Mouse (Mus musculus) limb, embryonic 14.5 days (tissue): ENCODE data around the gene Stam. TPM values are rescaled to one million over a fixed set of nuclear protein-coding genes. Genes with fewer than 3 reads are reported as not detected.

ENCODE experiments used
- ATAC-seq: fragments of 200-750 bp; cut with Nextera tagmentation; 2 replicates; pipeline ENCODE4 v1.8.0; 2017; ENCODE audit warnings: low read depth, moderate number of reproducible peaks, moderate TSS enrichment; ENCODE audit not compliant: low FRiP score
- DNase-seq: peaks from one replicate; pipeline ENCODE4 v3.0.0-alpha.2; 2015; ENCODE audit warnings: low spot score
- H3K27ac ChIP-seq: fragments of 300-500 bp; sonication (generic); replicated peaks from 2 replicates; pipeline ENCODE4 v1.5.1; 2014; ENCODE audit warnings: low read depth, mild to moderate bottlenecking, low read length, moderate library complexity, mixed read lengths
- H3K27me3 ChIP-seq: fragments of 300-500 bp; sonication (generic); 2 replicates; pipeline ENCODE4 v1.6.1; 2014; ENCODE audit warnings: low read length, mixed read lengths; ENCODE audit not compliant: control insufficient read depth, insufficient read depth
- H3K36me3 ChIP-seq: fragments of 300-500 bp; sonication (generic); 2 replicates; pipeline ENCODE4 v1.6.1; 2014; ENCODE audit warnings: mild to moderate bottlenecking, low read length, moderate library complexity, mixed read lengths; ENCODE audit not compliant: control insufficient read depth, insufficient read depth
- H3K4me1 ChIP-seq: fragments of 300-500 bp; sonication (generic); 2 replicates; pipeline ENCODE4 v1.6.1; 2014; ENCODE audit warnings: antibody characterized with exemption, low read length, mixed read lengths; ENCODE audit not compliant: control insufficient read depth, insufficient read depth
- H3K4me2 ChIP-seq: fragments of 300-500 bp; sonication (generic); replicated peaks from 2 replicates; pipeline ENCODE4 v1.6.1; 2014; ENCODE audit warnings: low read depth, mild to moderate bottlenecking, low read length, moderate library complexity; ENCODE audit not compliant: severe bottlenecking
- H3K4me3 ChIP-seq: fragments of 300-500 bp; sonication (generic); replicated peaks from 2 replicates; pipeline ENCODE4 v1.5.1; 2014; ENCODE audit warnings: low read length
- H3K9ac ChIP-seq: fragments of 300-500 bp; sonication (generic); 2 replicates; pipeline ENCODE4 v1.6.1; 2014; ENCODE audit warnings: mild to moderate bottlenecking, low read depth, low read length, moderate library complexity; ENCODE audit not compliant: severe bottlenecking
- H3K9me3 ChIP-seq: fragments of 300-500 bp; sonication (generic); 2 replicates; pipeline ENCODE4 v1.6.1; 2016; ENCODE audit warnings: low read length; ENCODE audit not compliant: control insufficient read depth
- POLR2A ChIP-seq: fragments of 200-500 bp; IDR thresholded peaks from 2 replicates; pipeline ENCODE4 v1.8.0; 2012; ENCODE audit warnings: inconsistent platforms, mild to moderate bottlenecking, moderate library complexity, borderline replicate concordance; ENCODE audit not compliant: insufficient read depth, insufficient read length; ENCODE audit errors: extremely low read depth
- WGBS: fragments of 180-500 bp; shearing (Covaris S2); extraction: QIAGEN DNeasy Blood & Tissue Kit; methylation state at CpG from one replicate; pipeline ENCODE4 v1.1.7; 2014; 5-methylcytosine and 5-hydroxymethylcytosine counted together
- polyA plus RNA-seq, 2 experiments: library from polyadenylated mRNA; depleted of rRNA in 1 of 2; stranded (reverse) in 1 of 2; unstranded in 1 of 2; fragments of >200 nt; fragmentation: Nextera tagmentation in 1 of 2; extraction: Ambion mirVana in 1 of 2; gene quantifications; 2 replicates each; pipeline versions ENCODE4 v1.2.1 to v1.2.3; 2012 to 2014

Stam gene
- polyA plus RNA-seq (2012; rRNA removed) (48.5 and 48.6 TPM in 2 replicates), polyA plus RNA-seq (2014; fragmentation: Nextera tagmentation; extraction: Ambion mirVana) (67.9 and 68.7 TPM in 2 replicates)

- H3K27me3 ChIP-seq, result no peaks in the 10 kb centered on the region
- no peaks in the 10 kb centered on the region for H3K9me3 ChIP-seq
- H3K9ac ChIP-seq, result peak within 1 kb of the TSS; percentile 93
- WGBS, result 0% methylated on average over 35 of the region's 50 CpGs
- TF ChIP-seq POLR2A, result peak; percentile 75; the same call in 1 of the 2 replicates
- no peaks in the 10 kb centered on the region for H3K36me3 ChIP-seq
- H3K27ac ChIP-seq, result peak within 1 kb of the TSS; percentile 97
- peak within 1 kb of the TSS; percentile 66 for H3K4me2 ChIP-seq
- H3K4me3 ChIP-seq, result peak within 1 kb of the TSS; percentile 91
- ATAC-seq (peak; percentile 95), DNase-seq (peak; percentile 93)
- peaks cover 21% of the 10 kb centered on the region for H3K4me1 ChIP-seq
Measured at GRCm38 (mm10) chr2:14073362-14074220, at the start of gene Stam. Stam (plus strand) TSS chr2:14074098.

- Histone ChIP-seq H3K27ac (no peak overlapping the region), H3K4me3 (no peak overlapping the region), H3K36me3 (0 out of 2 replicates have a peak, but pooled peaks cover 2% of the 10 kb centered on the region), H3K9ac (no peak overlapping the region), H3K4me2 (no peak overlapping the region), H3K4me1 (no peaks in the 10 kb centered on the region), H3K27me3 (no peaks in the 10 kb centered on the region), H3K9me3 (no peaks in the 10 kb centered on the region)
- no peak for TF ChIP-seq POLR2A
- no peak for DNase-seq
- 98% methylated on average over 2 of the region's 2 CpGs for WGBS
- no peak for ATAC-seq
Measured at GRCm38 (mm10) chr2:14041249-14041648, 32.6 kb upstream of the Stam start.

GRCm38 (mm10) chr2:14043011-14043410, 30.9 kb upstream of the Stam start:
- Histone ChIP-seq H3K27ac (no peak overlapping the region), H3K27me3 (no peaks in the 10 kb centered on the region), H3K4me2 (no peak overlapping the region), H3K9ac (no peak overlapping the region), H3K4me3 (no peak overlapping the region), H3K9me3 (no peaks in the 10 kb centered on the region), H3K4me1 (no peaks in the 10 kb centered on the region), H3K36me3 (0 out of 2 replicates have a peak, but pooled peaks cover 2% of the 10 kb centered on the region)
- 83% methylated on average over 3 of the region's 3 CpGs for WGBS
- DNase-seq (no peak), ATAC-seq (no peak)
- no peak for TF ChIP-seq POLR2A

GRCm38 (mm10) chr2:14043577-14044170, 30.2 kb upstream of the Stam start:
- H3K27me3 ChIP-seq, result no peaks in the 10 kb centered on the region
- ATAC-seq, result no peak
- no peak for DNase-seq
- H3K4me3 ChIP-seq, result no peak overlapping the region
- WGBS, result 45% methylated on average over 9 of the region's 9 CpGs
- H3K27ac ChIP-seq, result no peak overlapping the region
- H3K4me1 ChIP-seq, result no peaks in the 10 kb centered on the region
- no peak overlapping the region for H3K9ac ChIP-seq
- TF ChIP-seq POLR2A, result no peak
- H3K4me2 ChIP-seq, result no peak overlapping the region
- H3K36me3 ChIP-seq, result 0 out of 2 replicates have a peak, but pooled peaks cover 2% of the 10 kb centered on the region
- no peaks in the 10 kb centered on the region for H3K9me3 ChIP-seq

- TF ChIP-seq POLR2A, result no peak
- Histone ChIP-seq H3K27me3 (no peaks in the 10 kb centered on the region), H3K27ac (no peak overlapping the region), H3K4me3 (no peak overlapping the region), H3K36me3 (no peaks in the 10 kb centered on the region), H3K4me2 (no peak overlapping the region), H3K4me1 (no peaks in the 10 kb centered on the region), H3K9ac (no peak overlapping the region), H3K9me3 (no peaks in the 10 kb centered on the region)
- DNase-seq (peak; percentile 86), ATAC-seq (peak; percentile 70; the same call in 1 of the 2 replicates)
Measured at GRCm38 (mm10) chr2:14048381-14048780, 25.5 kb upstream of the Stam start.
